Mouse (Mus musculus) adrenal gland, adult 8-10 months (tissue): ENCODE measurements around the gene Mgat5. TPM values are rescaled to one million over a fixed set of nuclear protein-coding genes. Genes with fewer than 3 reads are reported as not detected.

Experiments used
- DNase-seq: peaks from one replicate; pipeline ENCODE4 v3.0.0; 2022
- total RNA-seq, 4 experiments: library from RNA; stranded (reverse); gene quantifications; 2 replicates each; pipeline ENCODE4 v1.2.4; 2022

Gene Mgat5
- total RNA-seq, 4 experiments from 2014 or later: 14.5 to 21.1 (median 18.5) TPM

DNA sequence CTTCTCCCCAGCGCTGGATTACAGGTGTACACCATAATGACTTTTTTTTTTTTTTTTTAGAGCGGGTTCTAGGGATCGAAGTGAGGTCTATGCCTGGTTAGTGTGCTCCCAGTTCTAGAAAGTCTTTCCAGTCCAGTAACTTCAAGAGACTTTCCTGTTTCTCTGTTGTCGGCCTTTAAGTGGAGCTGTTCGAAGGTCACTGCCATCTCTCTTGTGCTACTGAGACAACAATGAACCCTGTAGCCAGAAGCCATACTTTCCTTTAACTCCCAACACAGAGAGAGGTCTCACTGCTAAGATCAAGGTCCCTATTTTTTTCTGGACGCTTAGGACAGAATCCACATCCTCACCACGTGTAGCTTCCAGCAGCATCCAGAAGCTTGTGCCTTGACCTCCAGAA lies 13.4 kb downstream of the Mgat5 start:
- no peak for DNase-seq

DNA sequence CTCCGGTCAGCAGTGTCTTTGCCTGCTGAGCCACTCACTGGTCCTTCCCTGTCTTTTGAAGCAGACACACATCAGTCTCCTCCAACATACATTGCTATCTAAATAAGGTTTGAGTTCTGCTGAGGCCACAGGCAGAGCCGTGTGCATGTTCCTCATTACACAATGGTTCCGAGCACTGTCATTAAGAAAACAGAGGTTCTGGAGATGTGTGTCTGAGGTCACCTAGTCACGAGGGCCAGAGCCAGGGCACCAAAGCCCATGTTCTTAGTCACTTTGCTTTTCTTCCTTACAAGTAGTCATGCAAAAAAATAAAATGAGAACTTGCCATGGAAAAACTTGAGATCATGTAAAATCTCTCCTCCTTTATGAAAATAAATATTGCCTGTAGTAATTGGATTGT lies 14.3 kb downstream of the Mgat5 start:
- no peak for DNase-seq

- DNase-seq: no peak
Observed at GRCm38 (mm10) chr1:127219621-127220020, 14.8 kb downstream of the Mgat5 start.

DNA sequence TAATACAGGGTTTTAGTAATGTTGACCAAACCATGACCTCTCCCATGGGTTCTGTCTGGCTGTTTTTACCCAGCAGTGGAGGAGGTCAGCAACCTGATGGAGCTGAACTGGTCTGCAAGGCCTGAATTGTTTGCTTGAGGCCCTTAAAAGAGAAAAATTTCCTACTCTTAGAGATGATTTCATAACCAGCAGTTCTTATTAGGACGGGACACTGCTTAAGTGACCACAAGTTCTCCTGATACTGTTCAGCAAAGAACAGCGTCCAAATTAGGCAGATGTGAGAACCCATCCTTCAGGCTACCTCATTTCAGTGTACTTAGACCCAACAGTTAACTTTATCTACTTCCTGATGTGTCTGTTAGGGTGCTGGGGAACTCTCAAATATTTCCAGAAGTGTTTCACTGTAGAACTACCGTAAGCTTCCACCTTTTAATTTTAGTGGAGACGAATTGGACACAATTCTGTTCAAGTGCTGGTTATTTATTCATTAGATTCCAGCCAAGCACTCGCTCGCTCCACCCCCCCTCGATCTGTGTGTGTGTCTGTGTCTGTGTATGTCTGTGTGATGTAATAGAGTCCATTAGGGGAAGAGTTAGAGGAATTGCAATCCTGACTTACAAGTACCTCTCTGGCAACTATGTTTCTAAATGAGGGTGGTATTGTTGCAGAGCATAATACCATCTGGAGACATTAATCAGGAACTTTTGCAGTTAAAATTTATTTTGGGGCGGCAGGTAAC lies 17.4 kb downstream of the Mgat5 start:
- no peak for DNase-seq

GRCm38 (mm10) chr1:127225060-127225459 lies 20.2 kb downstream of the Mgat5 start:
- no peak for DNase-seq

GRCm38 (mm10) chr1:127229011-127229410 lies 24.2 kb downstream of the Mgat5 start:
- DNase-seq: no peak

DNA sequence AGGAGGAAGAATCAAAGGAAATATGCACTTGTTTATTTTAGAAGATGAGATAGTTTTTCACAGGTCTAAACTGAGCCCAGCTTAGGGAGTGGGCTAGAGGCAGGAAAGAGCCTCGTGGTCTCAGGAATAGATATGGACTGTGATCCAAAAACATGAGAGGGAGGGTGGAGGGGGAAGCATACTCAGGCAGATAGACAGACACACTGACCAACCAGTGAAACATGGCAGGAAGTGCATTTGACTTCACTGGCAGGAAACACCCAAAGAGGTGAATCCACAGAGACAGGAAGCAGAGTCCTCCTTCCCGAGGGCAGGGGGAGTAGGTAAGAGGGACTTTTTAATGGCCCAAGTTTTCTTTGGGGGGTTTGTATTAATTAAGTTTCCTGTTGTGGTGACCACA lies 25.7 kb downstream of the Mgat5 start:
- DNase-seq: no peak

- DNase-seq: no peak
Observed at GRCm38 (mm10) chr1:127233191-127233651, 28.4 kb downstream of the Mgat5 start.

DNA sequence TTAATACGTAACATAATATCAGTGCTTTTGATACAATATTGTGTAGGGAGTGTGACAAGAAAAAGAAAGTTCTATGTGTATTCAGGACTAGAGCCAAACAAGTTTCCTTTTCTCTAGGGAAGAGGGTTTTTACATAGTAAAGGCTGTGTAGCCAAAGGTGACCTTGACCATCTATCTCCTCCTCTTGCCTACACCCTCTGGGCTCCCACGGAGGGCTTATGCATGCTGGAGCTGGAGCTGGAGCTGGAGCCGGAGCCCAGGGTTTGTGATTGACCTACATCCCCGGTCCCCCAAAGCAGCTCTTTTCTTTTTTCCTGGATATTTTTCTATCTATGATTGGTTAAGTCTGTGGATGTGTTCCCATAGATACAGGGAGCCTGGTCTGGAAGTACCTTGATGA lies 30.3 kb downstream of the Mgat5 start:
- DNase-seq: no peak

- DNase-seq: no peak
Observed at GRCm38 (mm10) chr1:127236396-127236795, 31.6 kb downstream of the Mgat5 start.

GRCm38 (mm10) chr1:127238871-127239314 lies 34.1 kb downstream of the Mgat5 start:
- DNase-seq: no peak

GRCm38 (mm10) chr1:127239914-127240313 lies 35.1 kb downstream of the Mgat5 start:
- DNase-seq: no peak

- DNase-seq: no peak
Observed at GRCm38 (mm10) chr1:127242151-127242887, 37.5 kb downstream of the Mgat5 start.

DNA sequence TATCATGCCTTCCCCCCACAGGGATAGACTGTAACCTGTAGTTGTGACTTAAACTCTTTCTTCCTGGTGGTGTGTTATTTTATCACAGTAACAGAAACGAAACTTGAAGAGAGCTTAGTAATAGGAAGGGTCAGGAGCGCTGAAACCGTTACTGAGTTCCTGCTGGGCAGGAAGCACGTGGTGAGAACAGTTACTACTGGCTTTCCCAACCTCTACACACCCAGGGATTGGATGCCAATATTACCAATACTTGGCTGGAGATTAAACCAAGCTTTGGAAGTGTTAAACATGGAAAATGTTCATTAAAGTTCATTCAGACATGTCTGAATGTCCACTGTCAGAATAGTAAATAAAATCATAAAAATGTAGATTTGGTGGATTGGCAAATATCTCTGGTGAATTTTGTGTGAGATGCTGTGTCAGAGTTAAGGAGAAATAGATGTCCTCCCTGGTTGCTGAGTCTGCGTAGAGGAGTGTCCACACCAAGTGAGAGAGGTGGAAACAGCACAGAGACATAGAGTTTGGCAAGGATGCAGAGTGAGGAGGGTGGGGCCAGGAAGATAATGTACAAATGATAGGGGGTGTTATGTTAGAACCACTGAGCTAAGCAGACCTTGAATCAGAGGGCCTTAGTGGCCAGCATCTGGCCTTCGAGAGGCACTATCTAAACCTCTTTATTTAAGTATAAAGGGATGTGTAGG lies 38.2 kb downstream of the Mgat5 start:
- DNase-seq: no peak

- no peak for DNase-seq
Observed at GRCm38 (mm10) chr1:127244054-127244770, 39.4 kb downstream of the Mgat5 start.

DNA sequence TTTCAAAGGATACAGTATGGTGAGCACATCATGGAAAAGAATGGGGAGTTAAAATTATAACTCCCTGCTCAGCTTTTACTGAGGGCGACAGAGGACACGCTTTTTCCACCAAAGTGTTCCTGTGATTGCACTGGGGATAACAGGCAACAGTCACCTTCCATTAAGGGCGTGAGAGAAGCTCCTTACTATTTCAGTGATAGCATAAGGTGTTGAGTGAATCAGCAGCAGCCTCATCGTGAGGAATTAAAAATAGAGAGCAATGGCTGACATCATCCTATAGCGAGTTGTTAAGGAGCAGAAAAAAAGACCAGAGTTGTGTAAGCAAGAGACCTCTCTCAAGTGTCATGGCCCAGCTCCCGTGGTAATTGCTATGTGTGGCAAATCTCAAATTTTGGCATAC lies 41.3 kb downstream of the Mgat5 start:
- no peak for DNase-seq

DNA sequence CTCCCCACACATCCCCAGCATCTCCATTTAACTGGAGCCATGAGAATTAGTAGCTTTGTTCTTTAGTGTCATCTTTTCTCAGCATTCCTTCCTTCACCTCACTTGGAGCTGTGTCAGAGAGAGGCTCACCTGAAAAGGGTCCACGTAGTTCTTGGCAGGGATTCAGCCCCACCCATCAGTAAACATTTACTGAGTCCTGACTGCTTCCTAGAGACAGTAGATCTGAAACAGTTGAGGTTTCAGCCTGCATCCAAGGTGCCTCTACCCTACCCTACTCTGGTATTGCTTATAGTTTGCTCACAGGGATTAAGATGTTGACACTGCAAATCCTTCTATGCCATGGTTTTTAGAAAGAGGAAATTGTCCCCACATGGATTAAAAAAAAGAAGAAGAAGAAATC lies 43.6 kb downstream of the Mgat5 start:
- DNase-seq: no peak

DNA sequence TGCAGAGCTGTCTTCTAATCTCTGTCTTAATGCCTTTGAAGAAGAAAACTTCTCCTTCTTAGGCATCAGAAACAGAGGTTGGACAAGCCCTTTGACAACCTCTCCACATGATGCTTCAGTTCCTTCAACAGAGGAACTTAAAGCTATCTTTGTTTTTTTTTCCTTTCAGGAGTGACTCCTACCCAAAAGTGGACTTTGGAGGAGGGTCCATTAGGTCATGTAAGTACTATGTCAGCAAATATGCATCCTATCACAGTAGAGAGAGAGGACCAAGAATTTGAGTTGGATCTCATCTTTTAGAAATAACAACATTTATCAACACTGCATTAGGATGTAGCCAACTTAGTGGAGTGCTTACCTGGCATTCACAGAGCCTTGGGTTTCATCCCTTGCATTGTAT lies 44.8 kb downstream of the Mgat5 start:
- no peak for DNase-seq

GRCm38 (mm10) chr1:127250313-127250712 lies 45.5 kb downstream of the Mgat5 start:
- DNase-seq: no peak

DNA sequence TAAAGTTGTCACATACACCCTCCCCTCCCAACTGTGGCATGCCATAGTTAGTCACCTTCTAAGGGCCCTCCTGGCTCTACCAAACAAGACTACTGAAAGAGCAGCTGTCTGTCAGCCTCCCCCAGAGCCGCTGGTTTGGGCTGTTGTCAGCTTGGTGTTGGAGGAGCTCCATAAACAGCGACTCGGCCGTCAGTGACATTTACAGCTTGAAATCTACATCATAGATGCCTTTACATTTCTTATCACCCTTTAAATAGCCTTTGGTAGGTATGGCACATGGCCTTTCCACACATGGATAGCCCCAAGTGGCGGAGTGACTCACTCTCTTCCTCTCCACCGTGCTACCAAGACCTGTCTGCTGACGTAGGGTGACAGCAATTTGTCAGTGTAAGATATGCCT lies 46.9 kb downstream of the Mgat5 start:
- no peak for DNase-seq

- no peak for DNase-seq
Observed at GRCm38 (mm10) chr1:127257005-127257404, 52.2 kb downstream of the Mgat5 start.

GRCm38 (mm10) chr1:127259669-127260068 lies 54.9 kb downstream of the Mgat5 start:
- no peak for DNase-seq

- no peak for DNase-seq
Observed at GRCm38 (mm10) chr1:127260969-127261368, 56.2 kb downstream of the Mgat5 start.
